Mouse (Mus musculus): ENCODE results near the gene Gsdma2. TPM values are rescaled to one million over a fixed set of nuclear protein-coding genes. Genes with fewer than 3 reads are reported as not detected.
A peak's percentile ranks its signal among the peaks of the same experiment; 100 is the strongest.

Gsdma2 gene
- total and polyA plus RNA-seq, 3 experiments, result 0.27 TPM; not detected in 2

DNA sequence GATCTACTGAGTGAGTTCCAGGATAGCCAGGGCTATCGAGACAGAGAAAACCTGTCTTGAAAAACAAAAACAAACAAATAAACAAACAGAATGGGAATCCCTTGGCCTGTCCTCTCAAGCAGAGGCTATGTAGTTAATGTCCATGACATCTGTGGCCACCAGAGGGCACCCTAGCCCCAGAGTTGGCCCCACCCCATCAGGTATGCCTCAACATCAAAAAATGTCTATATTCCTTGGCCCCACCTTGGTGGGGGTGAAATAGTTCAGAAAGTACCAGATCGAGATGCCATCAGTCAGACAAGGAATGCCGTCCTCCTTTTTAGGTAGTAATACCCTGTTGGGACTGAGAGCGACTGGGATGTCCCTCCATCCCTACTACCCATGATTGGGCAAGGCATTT, 53.4 kb downstream of the Gsdma2 start:
- no peak overlapping the region for H3K4me3 ChIP-seq (ENCODE audit: low read depth, low read length)
- no peak for TF ChIP-seq GATA1 (IDR thresholded peaks at IDR 0.05; ENCODE audit: borderline replicate concordance, low read length)
- TF ChIP-seq CTCF (IDR thresholded peaks at IDR 0.05; ENCODE audit: low read depth, low read length), result peak; percentile 67
- peaks cover 25% of the 10 kb centered on the region for H3K27me3 ChIP-seq (ENCODE audit: insufficient read depth, low read length)
- peaks cover 42% of the 10 kb centered on the region for H3K36me3 ChIP-seq (replicated peaks)
- DNase-seq (ENCODE audit: low spot score) (peak; percentile 76), ATAC-seq (ENCODE audit: extremely low read depth, insufficient number of reproducible peaks, low FRiP score, poor library complexity, severe bottlenecking) (no peak)
- no peaks in the 10 kb centered on the region for H3K9me3 ChIP-seq (replicated peaks)
- peaks cover 18% of the 10 kb centered on the region for H3K4me1 ChIP-seq (ENCODE audit: insufficient read depth, low read depth, low read length)

DNA sequence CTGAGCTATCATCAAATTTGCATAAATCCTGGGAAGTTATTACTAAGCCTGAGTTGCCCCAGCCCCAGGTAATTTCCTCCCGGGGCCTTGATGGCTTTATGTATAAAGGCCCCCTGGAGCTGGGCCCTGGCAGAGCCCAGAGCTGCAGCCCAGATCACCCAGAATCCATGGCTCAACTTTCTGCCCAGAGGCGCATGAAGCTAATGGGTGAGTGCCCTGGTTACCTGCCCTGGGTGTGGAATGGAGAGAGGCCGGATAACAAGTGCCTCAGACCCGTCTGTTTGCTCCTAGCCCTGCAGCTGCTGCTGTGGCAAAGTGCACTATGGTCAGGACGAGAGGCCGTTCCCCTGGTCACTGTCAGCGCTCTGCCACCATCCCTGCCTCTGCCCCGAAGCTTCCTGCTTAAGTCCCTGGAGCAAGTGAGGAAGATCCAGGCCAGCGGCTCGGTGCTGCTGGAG, 54.7 kb downstream of the Gsdma2 start, which contains the start of gene Csf3:
Gene Csf3, plus strand, starts transcription at position 51 of the 458 bp plus-strand sequence.
- TF ChIP-seq GATA2 (IDR thresholded peaks at IDR 0.05; ENCODE audit: borderline replicate concordance, low read depth, low read length) (no peak), GATA1 (IDR thresholded peaks at IDR 0.05; ENCODE audit: borderline replicate concordance, low read length) (no peak), TAL1 (conservative IDR thresholded peaks at IDR 0.05; ENCODE audit: low read depth, low read length) (no peak), CTCF (IDR thresholded peaks at IDR 0.05; ENCODE audit: low read depth, low read length) (no peak), POLR2AphosphoS5 (IDR thresholded peaks at IDR 0.05; ENCODE audit: insufficient replicate concordance, low read depth, low read length) (no peak)
- H3K27me3 ChIP-seq (ENCODE audit: insufficient read depth, low read length), result peaks cover 25% of the 10 kb centered on the region
- DNase-seq (ENCODE audit: low spot score), result no peak
- no peak within 1 kb of the TSS for H3K4me3 ChIP-seq (ENCODE audit: low read depth, low read length)
- ATAC-seq (ENCODE audit: extremely low read depth, insufficient number of reproducible peaks, low FRiP score, poor library complexity, severe bottlenecking), result no peak
- H3K4me1 ChIP-seq (ENCODE audit: insufficient read depth, low read depth, low read length), result peaks cover 18% of the 10 kb centered on the region
- peaks cover 42% of the 10 kb centered on the region for H3K36me3 ChIP-seq (replicated peaks)
- no peaks in the 10 kb centered on the region for H3K9me3 ChIP-seq (replicated peaks)

- H3K4me3 ChIP-seq (ENCODE audit: low read depth, low read length), result no peak overlapping the region
- H3K9me3 ChIP-seq (replicated peaks), result no peaks in the 10 kb centered on the region
- peaks cover 42% of the 10 kb centered on the region for H3K36me3 ChIP-seq (replicated peaks)
- ATAC-seq (ENCODE audit: extremely low read depth, insufficient number of reproducible peaks, low FRiP score, poor library complexity, severe bottlenecking) (no peak), DNase-seq (ENCODE audit: low spot score) (no peak)
- no peak for TF ChIP-seq CTCF (IDR thresholded peaks at IDR 0.05; ENCODE audit: low read depth, low read length)
- TF ChIP-seq GATA1 (IDR thresholded peaks at IDR 0.05; ENCODE audit: borderline replicate concordance, low read length), result no peak
- TF ChIP-seq GATA2 (IDR thresholded peaks at IDR 0.05; ENCODE audit: borderline replicate concordance, low read depth, low read length), result no peak
- TF ChIP-seq TAL1 (conservative IDR thresholded peaks at IDR 0.05; ENCODE audit: low read depth, low read length), result no peak
- TF ChIP-seq POLR2AphosphoS5 (IDR thresholded peaks at IDR 0.05; ENCODE audit: insufficient replicate concordance, low read depth, low read length), result no peak
- peaks cover 15% of the 10 kb centered on the region for H3K4me1 ChIP-seq (ENCODE audit: insufficient read depth, low read depth, low read length)
- peaks cover 25% of the 10 kb centered on the region for H3K27me3 ChIP-seq (ENCODE audit: insufficient read depth, low read length)
Measured at GRCm38 (mm10) chr11:98702323-98702722, 55.8 kb downstream of the Gsdma2 start.

DNA sequence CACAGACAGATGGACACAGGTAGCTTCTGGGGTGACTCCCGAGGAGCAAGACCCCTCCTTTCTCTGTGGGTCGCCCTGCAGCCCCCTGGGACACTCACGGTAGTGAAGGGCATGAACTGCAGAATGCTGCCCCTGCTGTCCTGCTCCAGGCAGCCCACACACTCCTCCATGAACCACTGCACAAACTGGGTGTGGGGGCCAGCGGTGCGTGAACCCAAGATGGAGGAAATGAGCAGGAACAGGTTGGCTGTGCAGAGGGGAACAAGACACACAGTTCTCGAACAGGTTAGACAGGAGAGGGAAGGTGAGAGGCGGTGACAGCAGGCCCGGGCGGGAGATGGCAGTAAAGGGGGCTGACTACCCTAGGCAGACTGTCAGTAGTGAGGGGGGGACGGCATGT, 58.5 kb downstream of the Gsdma2 start:
- no peak for ATAC-seq (ENCODE audit: extremely low read depth, insufficient number of reproducible peaks, low FRiP score, poor library complexity, severe bottlenecking)
- TF ChIP-seq TAL1 (conservative IDR thresholded peaks at IDR 0.05; ENCODE audit: low read depth, low read length) (no peak), POLR2AphosphoS5 (IDR thresholded peaks at IDR 0.05; ENCODE audit: insufficient replicate concordance, low read depth, low read length) (no peak), GATA1 (IDR thresholded peaks at IDR 0.05; ENCODE audit: borderline replicate concordance, low read length) (no peak)
- H3K4me1 ChIP-seq (ENCODE audit: insufficient read depth, low read depth, low read length), result peaks cover 26% of the 10 kb centered on the region
- no peak overlapping the region for H3K4me3 ChIP-seq (ENCODE audit: low read depth, low read length)
- H3K27me3 ChIP-seq (ENCODE audit: insufficient read depth, low read length), result peaks cover 25% of the 10 kb centered on the region
- DNase-seq (ENCODE audit: low spot score), result no peak
- H3K9me3 ChIP-seq (replicated peaks), result no peaks in the 10 kb centered on the region
- H3K36me3 ChIP-seq (replicated peaks), result peaks cover 67% of the 10 kb centered on the region

Other genes starting within 250 kb of the Gsdma2 start
- gene Pgap3, start 246.3 kb upstream of the Gsdma2 start, total RNA-seq (2014; fragmentation: Nextera tagmentation), result 2.2 and 7.4 TPM in 2 replicates
- gene Pgap3, start 246.3 kb upstream of the Gsdma2 start, total RNA-seq (2017), result 2.7 and 3.0 TPM in 2 replicates
- 7.5 and 9.1 TPM in 2 replicates for gene Pgap3, start 246.3 kb upstream of the Gsdma2 start, polyA plus RNA-seq (2012)
- gene Erbb2, start 234.3 kb upstream of the Gsdma2 start, total RNA-seq (2014; fragmentation: Nextera tagmentation), result not detected in 2 replicates
- gene Erbb2, start 234.3 kb upstream of the Gsdma2 start, total RNA-seq (2017), result 0.05 TPM in 1 of 2 replicates, not detected in the other
- gene Erbb2, start 234.3 kb upstream of the Gsdma2 start, polyA plus RNA-seq (2012), result not detected in 2 replicates
- 19.6 and 27.2 TPM in 2 replicates for gene Mien1, start 207.8 kb upstream of the Gsdma2 start, total RNA-seq (2014; fragmentation: Nextera tagmentation)
- 63.9 and 75.0 TPM in 2 replicates for gene Mien1, start 207.8 kb upstream of the Gsdma2 start, total RNA-seq (2017)
- gene Mien1, start 207.8 kb upstream of the Gsdma2 start, polyA plus RNA-seq (2012), result 44.3 and 45.5 TPM in 2 replicates
- 1.4 TPM in 1 of 2 replicates, not detected in the other for gene Grb7, start 200.4 kb upstream of the Gsdma2 start, total RNA-seq (2014; fragmentation: Nextera tagmentation)
- gene Grb7, start 200.4 kb upstream of the Gsdma2 start, total RNA-seq (2017), result not detected in 2 replicates
- 0.06 TPM in 1 of 2 replicates, not detected in the other for gene Grb7, start 200.4 kb upstream of the Gsdma2 start, polyA plus RNA-seq (2012)
- gene Ikzf3, start 100.7 kb upstream of the Gsdma2 start, total RNA-seq (2014; fragmentation: Nextera tagmentation), result not detected in 2 replicates
- 0.23 and 0.71 TPM in 2 replicates for gene Ikzf3, start 100.7 kb upstream of the Gsdma2 start, total RNA-seq (2017)
- gene Ikzf3, start 100.7 kb upstream of the Gsdma2 start, polyA plus RNA-seq (2012), result 0.01 TPM in 1 of 2 replicates, not detected in the other
- 2.5 and 4.8 TPM in 2 replicates for gene Zpbp2, start 95.7 kb upstream of the Gsdma2 start, total RNA-seq (2014; fragmentation: Nextera tagmentation)
- 3.3 and 4.6 TPM in 2 replicates for gene Zpbp2, start 95.7 kb upstream of the Gsdma2 start, total RNA-seq (2017)
- gene Zpbp2, start 95.7 kb upstream of the Gsdma2 start, polyA plus RNA-seq (2012), result 0.36 and 0.43 TPM in 2 replicates
- gene Ormdl3, start 59.4 kb upstream of the Gsdma2 start, total RNA-seq (2014; fragmentation: Nextera tagmentation), result 11.0 and 22.0 TPM in 2 replicates
- 55.0 and 57.0 TPM in 2 replicates for gene Ormdl3, start 59.4 kb upstream of the Gsdma2 start, total RNA-seq (2017)
- 37.8 and 43.2 TPM in 2 replicates for gene Ormdl3, start 59.4 kb upstream of the Gsdma2 start, polyA plus RNA-seq (2012)
- not detected in 2 replicates for gene Lrrc3c, start 48.5 kb upstream of the Gsdma2 start, total RNA-seq (2014; fragmentation: Nextera tagmentation)
- not detected in 2 replicates for gene Lrrc3c, start 48.5 kb upstream of the Gsdma2 start, total RNA-seq (2017)
- not detected in 2 replicates for gene Lrrc3c, start 48.5 kb upstream of the Gsdma2 start, polyA plus RNA-seq (2012)
- 1.3 TPM in 1 of 2 replicates, not detected in the other for gene Gm12355, start 21.1 kb upstream of the Gsdma2 start, total RNA-seq (2014; fragmentation: Nextera tagmentation)
- 1.7 and 3.4 TPM in 2 replicates for gene Gm12355, start 21.1 kb upstream of the Gsdma2 start, total RNA-seq (2017)
- not detected in 2 replicates for gene Gm12355, start 21.1 kb upstream of the Gsdma2 start, polyA plus RNA-seq (2012)
- not detected in 2 replicates for gene Gsdma3, start 20.4 kb upstream of the Gsdma2 start, total RNA-seq (2014; fragmentation: Nextera tagmentation)
- 0.12 TPM in 1 of 2 replicates, not detected in the other for gene Gsdma3, start 20.4 kb upstream of the Gsdma2 start, total RNA-seq (2017)
- not detected in 2 replicates for gene Gsdma3, start 20.4 kb upstream of the Gsdma2 start, polyA plus RNA-seq (2012)
- not detected in 2 replicates for gene Gsdma, start 17.6 kb downstream of the Gsdma2 start, total RNA-seq (2014; fragmentation: Nextera tagmentation)
- gene Gsdma, start 17.6 kb downstream of the Gsdma2 start, total RNA-seq (2017), result not detected in 2 replicates
- 0.03 TPM in 1 of 2 replicates, not detected in the other for gene Gsdma, start 17.6 kb downstream of the Gsdma2 start, polyA plus RNA-seq (2012)
- gene Psmd3, start 35.8 kb downstream of the Gsdma2 start, total RNA-seq (2014; fragmentation: Nextera tagmentation), result 69.2 and 71.4 TPM in 2 replicates
- 75.6 and 76.1 TPM in 2 replicates for gene Psmd3, start 35.8 kb downstream of the Gsdma2 start, total RNA-seq (2017)
- gene Psmd3, start 35.8 kb downstream of the Gsdma2 start, polyA plus RNA-seq (2012), result 204 and 206 TPM in 2 replicates
- gene Csf3, start 54.5 kb downstream of the Gsdma2 start, total RNA-seq (2014; fragmentation: Nextera tagmentation), result not detected in 2 replicates
- gene Csf3, start 54.5 kb downstream of the Gsdma2 start, total RNA-seq (2017), result 0.27 TPM in 1 of 2 replicates, not detected in the other
- gene Csf3, start 54.5 kb downstream of the Gsdma2 start, polyA plus RNA-seq (2012), result not detected in 2 replicates
- gene Med24, start 82.7 kb downstream of the Gsdma2 start, total RNA-seq (2014; fragmentation: Nextera tagmentation), result 55.8 and 95.6 TPM in 2 replicates
- 37.8 and 39.7 TPM in 2 replicates for gene Med24, start 82.7 kb downstream of the Gsdma2 start, total RNA-seq (2017)
- gene Med24, start 82.7 kb downstream of the Gsdma2 start, polyA plus RNA-seq (2012), result 83.8 and 109 TPM in 2 replicates
- gene Thra, start 93.9 kb downstream of the Gsdma2 start, total RNA-seq (2014; fragmentation: Nextera tagmentation), result 58.0 and 68.0 TPM in 2 replicates
- 20.1 and 20.3 TPM in 2 replicates for gene Thra, start 93.9 kb downstream of the Gsdma2 start, total RNA-seq (2017)
- gene Thra, start 93.9 kb downstream of the Gsdma2 start, polyA plus RNA-seq (2012), result 32.3 and 33.1 TPM in 2 replicates
- 0.75 and 3.1 TPM in 2 replicates for gene Nr1d1, start 128.6 kb downstream of the Gsdma2 start, total RNA-seq (2014; fragmentation: Nextera tagmentation)
- 0.93 TPM in 2 replicates for gene Nr1d1, start 128.6 kb downstream of the Gsdma2 start, total RNA-seq (2017)
- gene Nr1d1, start 128.6 kb downstream of the Gsdma2 start, polyA plus RNA-seq (2012), result 2.3 TPM in 2 replicates
- 38.0 and 52.2 TPM in 2 replicates for gene Msl1, start 148.8 kb downstream of the Gsdma2 start, total RNA-seq (2014; fragmentation: Nextera tagmentation)
- gene Msl1, start 148.8 kb downstream of the Gsdma2 start, total RNA-seq (2017), result 39.4 and 45.6 TPM in 2 replicates
- gene Msl1, start 148.8 kb downstream of the Gsdma2 start, polyA plus RNA-seq (2012), result 36.5 and 44.9 TPM in 2 replicates
- 51.8 and 64.6 TPM in 2 replicates for gene Casc3, start 158.1 kb downstream of the Gsdma2 start, total RNA-seq (2014; fragmentation: Nextera tagmentation)
- gene Casc3, start 158.1 kb downstream of the Gsdma2 start, total RNA-seq (2017), result 13.9 and 17.8 TPM in 2 replicates
- 37.4 and 42.7 TPM in 2 replicates for gene Casc3, start 158.1 kb downstream of the Gsdma2 start, polyA plus RNA-seq (2012)
- gene Rapgefl1, start 190.0 kb downstream of the Gsdma2 start, total RNA-seq (2014; fragmentation: Nextera tagmentation), result 0.34 TPM in 1 of 2 replicates, not detected in the other
- gene Rapgefl1, start 190.0 kb downstream of the Gsdma2 start, total RNA-seq (2017), result 0.12 and 0.27 TPM in 2 replicates
- gene Rapgefl1, start 190.0 kb downstream of the Gsdma2 start, polyA plus RNA-seq (2012), result 0.19 and 0.35 TPM in 2 replicates
- 25.4 and 29.9 TPM in 2 replicates for gene Wipf2, start 216.9 kb downstream of the Gsdma2 start, total RNA-seq (2014; fragmentation: Nextera tagmentation)
- 2.8 and 3.1 TPM in 2 replicates for gene Wipf2, start 216.9 kb downstream of the Gsdma2 start, total RNA-seq (2017)
- gene Wipf2, start 216.9 kb downstream of the Gsdma2 start, polyA plus RNA-seq (2012), result 21.5 and 23.9 TPM in 2 replicates